Mouse (Mus musculus) spleen, adult 2 months (tissue): ENCODE data around the gene Gm17662. TPM values are rescaled to one million over a fixed set of nuclear protein-coding genes. Genes with fewer than 3 reads are reported as not detected.

Experiments used
- DNase-seq, 2 experiments: peaks; one replicate each; pipeline versions ENCODE4 v3.0.0 to v3.0.0-alpha.2; 2012 to 2021; ENCODE audit warnings: low spot score in 2 of 2, low read depth in 1 of 2
- H3K27ac ChIP-seq: fragments of 200-500 bp; 2 replicates; pipeline ENCODE4 v1.5.1; 2012; ENCODE audit warnings: low read length, inconsistent platforms; ENCODE audit not compliant: insufficient read depth
- H3K27me3 ChIP-seq: fragments of 200-500 bp; 2 replicates; pipeline ENCODE4 v1.6.1; 2012; ENCODE audit warnings: mild to moderate bottlenecking, moderate library complexity, low read length, inconsistent platforms; ENCODE audit not compliant: control insufficient read depth, insufficient read depth
- H3K36me3 ChIP-seq: fragments of 200-500 bp; 2 replicates; pipeline ENCODE4 v1.6.1; 2012; ENCODE audit warnings: mild to moderate bottlenecking, low read length, inconsistent platforms; ENCODE audit not compliant: control insufficient read depth, insufficient read depth
- H3K4me1 ChIP-seq: fragments of 200-500 bp; 2 replicates; pipeline ENCODE4 v1.6.1; 2011; ENCODE audit warnings: inconsistent platforms; ENCODE audit not compliant: control insufficient read depth, insufficient read depth, insufficient read length
- H3K4me3 ChIP-seq: fragments of 200-500 bp; 2 replicates; pipeline ENCODE4 v1.5.1; 2011; ENCODE audit warnings: mild to moderate bottlenecking, inconsistent platforms; ENCODE audit not compliant: insufficient read depth, insufficient read length; ENCODE audit errors: extremely low read depth
- CTCF ChIP-seq: fragments of 200-500 bp; IDR thresholded peaks from 2 replicates; pipeline ENCODE4 v1.5.1; 2011; ENCODE audit warnings: mild to moderate bottlenecking, inconsistent platforms; ENCODE audit not compliant: insufficient read depth, insufficient read length, insufficient replicate concordance; ENCODE audit errors: extremely low read depth
- POLR2A ChIP-seq: fragments of 200-500 bp; IDR thresholded peaks from 2 replicates; pipeline ENCODE4 v1.6.1; 2011; ENCODE audit warnings: low read depth, low read length, inconsistent platforms
- WGBS: fragments of 180-500 bp; shearing (Covaris S2); methylation state at CpG from one replicate; pipeline ENCODE4 v1.1.7; 2018; 5-methylcytosine and 5-hydroxymethylcytosine counted together
- polyA plus RNA-seq: library from polyadenylated mRNA; depleted of rRNA; stranded (reverse); fragments of >200 nt; gene quantifications from 2 replicates; pipeline ENCODE4 v1.2.3, GENCODE M21; 2012; rRNA removed

Gm17662 gene
- polyA plus RNA-seq, result not detected in 2 replicates

- Histone ChIP-seq H3K4me3 (no peak within 1 kb of the TSS), H3K27ac (no peak within 1 kb of the TSS), H3K27me3 (no peaks in the 10 kb centered on the region), H3K4me1 (no peaks in the 10 kb centered on the region), H3K36me3 (no peaks in the 10 kb centered on the region)
- no peak for DNase-seq
- no peak for TF ChIP-seq CTCF
- no peak for TF ChIP-seq POLR2A
- WGBS, result 56% methylated on average over 1 of the region's 1 CpGs
Observed at GRCm38 (mm10) chr4:104857029-104857428, at the start of gene Gm17662. TSS of gene Gm17662 (plus strand) at chr4:104857329.

- Histone ChIP-seq H3K27ac (no peak overlapping the region), H3K36me3 (no peaks in the 10 kb centered on the region), H3K4me1 (no peaks in the 10 kb centered on the region), H3K4me3 (no peak overlapping the region), H3K27me3 (no peaks in the 10 kb centered on the region)
- TF ChIP-seq CTCF (no peak), POLR2A (no peak)
- DNase-seq, result no peak
- 87% methylated on average over 10 of the region's 10 CpGs for WGBS
Observed at GRCm38 (mm10) chr4:104810710-104811286, 46.3 kb upstream of the Gm17662 start.

GRCm38 (mm10) chr4:104813617-104814016, 43.5 kb upstream of the Gm17662 start:
- Histone ChIP-seq H3K36me3 (no peaks in the 10 kb centered on the region), H3K27ac (no peak overlapping the region), H3K4me3 (no peak overlapping the region), H3K27me3 (no peaks in the 10 kb centered on the region), H3K4me1 (no peaks in the 10 kb centered on the region)
- 74% methylated on average over 2 of the region's 2 CpGs for WGBS
- TF ChIP-seq CTCF, result no peak
- TF ChIP-seq POLR2A, result no peak
- DNase-seq, result no peak

GRCm38 (mm10) chr4:104816519-104817232, 40.5 kb upstream of the Gm17662 start:
- no peaks in the 10 kb centered on the region for H3K27me3 ChIP-seq
- no peak for DNase-seq
- TF ChIP-seq POLR2A (no peak), CTCF (no peak)
- 83% methylated on average over 4 of the region's 4 CpGs for WGBS
- H3K27ac ChIP-seq, result no peak overlapping the region
- no peaks in the 10 kb centered on the region for H3K4me1 ChIP-seq
- no peaks in the 10 kb centered on the region for H3K36me3 ChIP-seq
- H3K4me3 ChIP-seq, result no peak overlapping the region

- 59% methylated on average over 2 of the region's 2 CpGs for WGBS
- Histone ChIP-seq H3K36me3 (no peaks in the 10 kb centered on the region), H3K27ac (no peak overlapping the region), H3K4me1 (no peaks in the 10 kb centered on the region), H3K27me3 (no peaks in the 10 kb centered on the region), H3K4me3 (no peak overlapping the region)
- no peak for TF ChIP-seq POLR2A
- no peak for TF ChIP-seq CTCF
- no peak for DNase-seq
Observed at GRCm38 (mm10) chr4:104817509-104817908, 39.6 kb upstream of the Gm17662 start.

GRCm38 (mm10) chr4:104818986-104819385, 38.1 kb upstream of the Gm17662 start:
- TF ChIP-seq POLR2A, result no peak
- TF ChIP-seq CTCF, result no peak
- H3K4me1 ChIP-seq, result no peaks in the 10 kb centered on the region

GRCm38 (mm10) chr4:104819891-104820290, 37.2 kb upstream of the Gm17662 start:
- 75% methylated on average over 4 of the region's 4 CpGs for WGBS
- H3K27me3 ChIP-seq, result no peaks in the 10 kb centered on the region
- no peaks in the 10 kb centered on the region for H3K4me1 ChIP-seq
- no peak overlapping the region for H3K27ac ChIP-seq
- H3K4me3 ChIP-seq, result no peak overlapping the region
- no peaks in the 10 kb centered on the region for H3K36me3 ChIP-seq
- no peak for DNase-seq
- TF ChIP-seq POLR2A (no peak), CTCF (no peak)

More at GRCm38 (mm10) chr4:104818986-104819385, 38.1 kb upstream of the Gm17662 start:
- H3K4me3 ChIP-seq, result no peak overlapping the region
- H3K27ac ChIP-seq, result no peak overlapping the region
- no peaks in the 10 kb centered on the region for H3K36me3 ChIP-seq
- no peaks in the 10 kb centered on the region for H3K27me3 ChIP-seq
- DNase-seq, result no peak
- WGBS, result 74% methylated on average over 4 of the region's 4 CpGs
